Mouse (Mus musculus) lung, postnatal 25 days (tissue): ENCODE data around the gene Gas7.

Experiments used
- DNase-seq: peaks from one replicate; pipeline ENCODE4 v3.0.0; 2022; ENCODE audit warnings: low spot score

The Gas7 gene

GRCm38 (mm10) chr11:67656366-67656765, 201.1 kb downstream of the Gas7 start:
- DNase-seq = no peak

- DNase-seq = no peak
Observed at GRCm38 (mm10) chr11:67656811-67657210, 201.6 kb downstream of the Gas7 start.

GRCm38 (mm10) chr11:67657685-67658382, 202.6 kb downstream of the Gas7 start:
- peak; percentile 38 for DNase-seq

- DNase-seq = no peak
Observed at GRCm38 (mm10) chr11:67661465-67661864, 206.2 kb downstream of the Gas7 start.

- no peak for DNase-seq
Observed at GRCm38 (mm10) chr11:67663437-67663836, 208.2 kb downstream of the Gas7 start.

- DNase-seq = no peak
Observed at GRCm38 (mm10) chr11:67664261-67664660, 209.0 kb downstream of the Gas7 start.

- no peak for DNase-seq
Observed at GRCm38 (mm10) chr11:67664918-67665317, 209.7 kb downstream of the Gas7 start.

- DNase-seq = no peak
Observed at GRCm38 (mm10) chr11:67666129-67666528, 210.9 kb downstream of the Gas7 start.

- DNase-seq = peak; percentile 79
Observed at GRCm38 (mm10) chr11:67667531-67668332, 212.5 kb downstream of the Gas7 start.

GRCm38 (mm10) chr11:67668460-67669007, 213.3 kb downstream of the Gas7 start:
- no peak for DNase-seq

- no peak for DNase-seq
Observed at GRCm38 (mm10) chr11:67670031-67670430, 214.8 kb downstream of the Gas7 start.

GRCm38 (mm10) chr11:67672140-67672539, 216.9 kb downstream of the Gas7 start:
- DNase-seq = no peak

- peak; percentile 57 for DNase-seq
Observed at GRCm38 (mm10) chr11:67675562-67676540, 220.6 kb downstream of the Gas7 start.

GRCm38 (mm10) chr11:67679300-67679699, 224.1 kb downstream of the Gas7 start:
- DNase-seq = no peak

GRCm38 (mm10) chr11:67679930-67680329, 224.7 kb downstream of the Gas7 start:
- no peak for DNase-seq

- no peak for DNase-seq
Observed at GRCm38 (mm10) chr11:67681871-67682270, 226.6 kb downstream of the Gas7 start.

- no peak for DNase-seq
Observed at GRCm38 (mm10) chr11:67686109-67686508, 230.9 kb downstream of the Gas7 start.

GRCm38 (mm10) chr11:67694703-67695376, 239.6 kb downstream of the Gas7 start, which contains the start of gene Rcvrn:
TSS of gene Rcvrn (plus strand) at chr11:67695326.
- DNase-seq = no peak

- no peak for DNase-seq
Observed at GRCm38 (mm10) chr11:67712976-67713375, 257.7 kb downstream of the Gas7 start.

- no peak for DNase-seq
Observed at GRCm38 (mm10) chr11:67715382-67715781, 260.1 kb downstream of the Gas7 start.

GRCm38 (mm10) chr11:67721485-67721884, 266.2 kb downstream of the Gas7 start:
- DNase-seq = no peak
